Mouse (Mus musculus): ENCODE data around the gene Tdrd5.
"Not testable (repeated sequence)": the region's sequence is repeated elsewhere in the genome, so short reads cannot be mapped to it uniquely, and the experiment has no call there.

Tdrd5 gene

DNA sequence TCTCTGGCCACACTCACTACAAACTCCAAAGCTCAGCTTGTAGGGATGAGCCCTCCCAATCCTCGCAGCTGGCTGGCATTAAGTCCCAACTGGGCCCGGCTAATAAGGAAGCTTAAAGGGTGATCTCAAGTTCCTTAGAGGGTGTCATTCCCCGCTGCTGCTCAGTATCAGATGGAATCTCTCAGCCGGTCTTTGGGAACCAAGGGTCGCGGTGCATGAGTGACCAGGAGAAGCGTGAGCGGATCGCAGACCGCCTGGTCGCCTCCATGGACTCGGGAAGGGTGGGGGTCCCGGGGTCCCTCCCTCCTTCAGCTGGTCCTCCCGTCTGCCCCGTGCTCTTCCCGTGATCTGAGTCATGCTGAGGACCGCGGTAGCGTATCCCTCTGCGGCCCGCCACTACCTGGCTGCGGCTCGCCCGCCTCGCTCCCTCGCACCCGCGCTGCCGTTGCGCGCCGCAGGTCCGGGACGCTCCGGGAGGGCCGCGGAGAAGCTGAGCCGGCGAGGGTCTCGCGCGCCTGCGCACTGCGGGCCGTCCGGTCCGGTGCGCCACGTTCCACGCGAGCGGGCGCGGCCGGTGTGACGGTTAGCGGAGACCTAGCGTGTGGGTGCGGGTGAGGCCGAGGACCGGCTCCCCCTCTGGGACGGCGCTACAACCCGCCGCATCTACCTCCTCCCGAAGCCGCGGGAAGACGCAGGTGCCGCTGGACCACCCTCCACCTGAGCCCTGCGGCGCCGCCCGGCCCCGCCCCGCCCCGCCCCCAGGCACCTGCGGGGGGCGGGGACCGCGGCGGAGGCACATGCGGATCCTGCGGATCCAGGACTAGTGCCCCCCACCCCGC lies at the start of gene Tdrd5:
Tdrd5 (minus strand) TSS at position 754 of the 839 bp plus-strand sequence.
- peak; percentile 79 for DNase-seq

DNA sequence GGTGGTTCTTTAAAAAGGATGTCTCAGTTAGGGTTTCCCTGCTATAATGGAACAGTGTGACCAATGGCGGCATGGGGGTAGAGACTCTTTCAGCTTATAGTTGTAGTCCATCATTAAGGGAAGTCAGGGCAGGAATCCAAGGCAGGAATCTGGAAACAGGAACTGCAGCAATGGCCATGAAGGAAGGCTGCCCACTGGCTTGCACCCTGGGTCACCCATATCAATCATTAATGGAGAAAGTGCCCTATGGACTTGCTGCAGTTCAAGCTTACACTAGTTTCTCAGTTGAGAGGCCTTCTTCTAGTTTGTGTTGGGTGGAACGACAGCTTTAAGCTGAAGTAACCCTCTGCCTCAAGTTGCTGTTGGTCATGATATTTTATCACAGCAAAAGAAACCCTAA lies 49.0 kb upstream of the Tdrd5 start:
- DNase-seq: no peak

DNA sequence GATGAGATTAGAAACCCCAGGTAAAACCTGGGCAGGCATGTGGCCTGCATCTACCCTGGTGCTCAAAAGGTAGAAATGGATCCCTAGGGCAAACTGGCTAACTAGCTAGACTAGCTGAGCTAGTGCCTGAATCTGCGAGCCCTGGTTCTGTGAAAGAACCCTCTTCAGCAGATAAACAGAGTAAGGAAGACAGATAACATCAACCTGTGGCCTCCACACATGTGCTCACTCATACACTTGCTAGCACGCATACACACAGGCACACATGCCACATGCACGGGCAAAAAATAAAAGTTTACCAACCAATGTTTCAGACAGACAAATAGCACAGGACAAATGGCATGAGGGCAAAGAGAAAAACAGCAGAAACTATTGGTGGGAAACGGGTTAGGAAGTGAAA lies 47.0 kb upstream of the Tdrd5 start:
- peak; percentile 50 for DNase-seq

DNA sequence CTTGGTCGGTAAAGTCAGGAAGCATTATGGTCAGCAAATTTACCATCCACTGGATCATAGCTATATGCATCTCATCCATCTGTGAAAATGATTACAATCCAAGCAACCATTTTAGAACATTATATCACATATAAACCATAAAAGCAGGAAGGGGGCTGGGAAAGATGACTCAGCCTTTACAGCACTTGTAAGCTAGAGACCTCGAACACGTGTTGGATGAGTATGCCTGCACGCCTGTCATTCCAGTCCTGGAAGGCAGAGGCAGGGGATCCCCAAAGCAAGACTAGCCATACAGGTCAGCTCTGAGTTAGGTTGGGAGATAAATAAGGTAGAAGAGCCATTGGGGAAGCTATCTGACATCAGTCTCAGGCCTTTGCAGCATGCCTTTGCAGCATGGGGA lies 45.6 kb upstream of the Tdrd5 start:
- no peak for DNase-seq

DNA sequence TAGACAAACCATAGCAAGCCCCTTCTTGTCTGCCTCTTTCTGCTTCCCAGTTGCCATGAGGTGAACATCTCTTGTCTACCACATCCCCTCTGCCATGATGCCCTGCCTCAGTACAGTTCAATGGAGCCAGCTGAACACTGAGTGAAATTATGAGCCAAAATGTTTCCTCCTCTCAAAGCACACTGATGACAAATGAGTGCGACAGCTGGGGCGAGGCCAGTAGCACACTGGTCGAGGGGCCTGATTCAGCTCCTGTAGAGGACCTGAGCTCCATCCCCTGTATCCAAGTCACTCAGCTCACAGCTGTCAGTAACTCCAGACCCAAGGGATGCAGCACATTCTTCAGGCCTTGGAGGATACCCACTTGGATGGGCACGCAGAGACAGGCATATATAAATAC lies 42.2 kb upstream of the Tdrd5 start:
- no peak for DNase-seq

DNA sequence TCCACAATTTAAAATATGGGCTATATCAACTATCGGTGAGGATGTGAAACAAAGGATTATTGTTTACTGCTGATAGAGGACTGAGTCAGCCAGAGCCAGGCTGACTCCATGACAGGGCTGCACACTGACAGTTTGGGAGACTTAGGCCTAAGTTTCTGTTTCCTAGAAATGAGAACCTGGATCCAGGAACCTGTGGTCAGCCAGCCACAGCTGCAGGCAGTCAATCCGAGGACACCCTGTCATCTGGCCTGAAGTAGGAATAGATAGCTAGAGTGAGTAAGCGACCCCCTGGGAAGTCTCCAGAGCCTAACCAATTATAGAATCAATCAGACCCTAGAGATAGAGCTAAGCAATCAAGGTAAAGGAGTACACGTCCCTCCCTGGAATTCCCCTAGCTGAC lies 41.0 kb upstream of the Tdrd5 start:
- no peak for DNase-seq

DNA sequence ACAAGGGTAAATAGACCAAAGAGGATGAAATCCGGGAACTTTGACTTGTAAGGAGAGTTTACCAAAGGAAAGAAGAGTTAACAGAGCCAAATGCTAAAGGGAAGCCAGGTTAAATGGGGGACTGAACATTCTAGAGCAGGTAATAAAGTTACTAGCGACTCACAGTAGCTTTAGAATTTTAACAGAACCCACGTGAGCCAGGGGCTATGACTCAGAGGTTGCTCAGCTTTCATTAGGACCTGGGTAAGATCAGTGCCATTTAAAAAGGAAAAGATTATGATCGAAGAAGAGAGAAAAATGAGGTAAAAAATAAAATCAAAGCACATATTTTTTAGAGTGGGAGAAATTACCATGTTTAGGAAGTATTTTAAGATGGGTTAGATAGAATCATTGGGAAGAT lies 37.4 kb upstream of the Tdrd5 start:
- no peak for DNase-seq

DNA sequence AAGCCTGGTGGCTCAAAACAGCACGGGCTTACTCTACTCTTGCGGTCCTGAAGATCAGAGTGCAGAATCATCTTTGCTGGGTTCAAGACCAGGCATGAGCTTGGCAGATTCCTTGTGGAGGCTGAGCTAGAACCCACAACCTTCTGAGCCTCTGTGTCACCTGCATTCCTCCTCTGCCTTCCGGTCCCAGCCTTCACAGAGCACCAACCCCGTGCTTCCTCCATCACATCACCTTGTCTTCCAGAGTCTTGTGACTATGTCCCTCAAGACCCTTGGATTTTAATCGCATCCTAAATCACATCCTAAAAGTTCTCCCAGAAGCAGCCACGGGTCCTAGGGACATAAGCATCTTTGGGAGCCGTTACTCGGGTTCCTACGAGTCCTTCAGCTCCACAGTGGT lies 19.7 kb upstream of the Tdrd5 start:
- no peak for DNase-seq

DNA sequence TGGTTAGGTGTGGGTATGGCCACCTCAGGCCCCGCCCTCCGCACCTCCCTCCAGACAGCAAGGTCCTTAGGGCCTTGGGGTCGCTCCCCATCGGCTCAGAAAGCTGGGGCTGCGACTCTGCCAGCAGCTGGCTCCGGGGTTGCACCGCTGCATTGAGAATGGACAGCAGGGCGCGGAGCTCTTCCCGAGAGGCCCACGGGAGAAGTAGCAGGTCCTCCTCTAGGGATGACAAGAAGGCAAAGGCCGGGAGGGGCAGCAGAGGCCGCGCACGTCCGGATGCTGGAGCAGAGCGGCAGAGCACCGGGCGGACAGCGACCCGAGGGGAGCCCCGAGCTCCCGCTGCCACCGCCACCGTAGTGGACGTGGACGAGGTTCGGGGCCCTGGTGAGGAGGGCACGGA lies 7.2 kb upstream of the Tdrd5 start, which contains the start of gene Nphs2:
Nphs2 (plus strand) TSS at position 98 of the 400 bp plus-strand sequence.
- DNase-seq: peak; percentile 59

DNA sequence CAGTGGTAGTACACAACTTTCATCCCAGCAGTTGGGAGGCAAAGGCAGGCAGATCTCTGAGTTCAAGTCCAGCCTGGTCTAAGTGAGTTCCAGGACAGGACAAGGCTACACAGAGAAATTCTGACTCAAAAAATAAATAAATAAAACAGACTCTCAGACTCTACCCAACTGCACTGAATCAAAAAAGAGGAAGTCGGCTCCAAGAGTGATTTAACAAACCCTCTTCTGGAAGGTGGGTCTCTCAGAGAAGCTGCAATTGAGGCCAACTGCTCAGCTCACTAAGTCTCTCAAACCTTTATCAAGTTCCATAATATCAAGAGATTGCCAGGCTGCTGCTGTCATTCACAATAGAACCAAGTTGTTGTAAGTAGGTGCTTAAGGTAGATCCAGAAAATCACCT lies 5.1 kb upstream of the Tdrd5 start:
- no peak for DNase-seq

DNA sequence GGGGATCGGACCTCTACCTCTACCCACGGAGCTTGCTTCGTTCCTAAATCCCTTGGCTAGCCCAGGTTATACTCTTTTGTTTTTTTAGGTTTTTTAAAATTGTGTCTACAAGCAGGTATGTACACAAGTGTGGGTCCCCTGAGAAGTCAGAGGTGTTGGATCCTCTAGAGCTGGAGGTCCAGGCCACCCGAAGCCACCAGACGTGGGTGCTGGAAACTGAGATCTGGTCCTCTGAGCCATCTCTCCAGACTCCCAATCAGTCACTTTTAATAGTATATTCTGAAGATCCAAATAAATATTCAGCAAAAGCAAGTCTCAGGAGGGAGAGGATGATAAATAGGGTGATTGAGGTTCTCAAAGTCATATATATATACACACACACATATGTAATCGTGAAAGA lies 13.4 kb downstream of the Tdrd5 start:
- no peak for DNase-seq

DNA sequence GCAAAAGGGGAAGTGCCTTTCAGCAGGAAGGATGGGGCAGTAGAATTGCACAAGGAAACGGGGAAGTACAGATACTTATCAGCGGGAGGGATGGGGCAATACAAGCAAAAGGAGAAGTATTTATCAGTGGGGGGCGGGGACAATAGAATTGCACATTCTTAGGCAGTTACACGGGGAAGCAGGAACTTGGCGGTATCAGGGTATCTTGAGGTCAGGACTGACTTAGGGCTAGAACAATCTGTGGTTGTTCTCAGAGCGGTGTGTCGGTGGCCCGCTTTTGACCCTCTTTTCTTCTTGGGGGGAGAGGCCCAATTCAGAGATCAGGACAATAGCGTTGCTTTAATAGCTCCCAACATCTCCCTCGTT lies 14.3 kb downstream of the Tdrd5 start:
- DNase-seq: not testable (repeated sequence)

DNA sequence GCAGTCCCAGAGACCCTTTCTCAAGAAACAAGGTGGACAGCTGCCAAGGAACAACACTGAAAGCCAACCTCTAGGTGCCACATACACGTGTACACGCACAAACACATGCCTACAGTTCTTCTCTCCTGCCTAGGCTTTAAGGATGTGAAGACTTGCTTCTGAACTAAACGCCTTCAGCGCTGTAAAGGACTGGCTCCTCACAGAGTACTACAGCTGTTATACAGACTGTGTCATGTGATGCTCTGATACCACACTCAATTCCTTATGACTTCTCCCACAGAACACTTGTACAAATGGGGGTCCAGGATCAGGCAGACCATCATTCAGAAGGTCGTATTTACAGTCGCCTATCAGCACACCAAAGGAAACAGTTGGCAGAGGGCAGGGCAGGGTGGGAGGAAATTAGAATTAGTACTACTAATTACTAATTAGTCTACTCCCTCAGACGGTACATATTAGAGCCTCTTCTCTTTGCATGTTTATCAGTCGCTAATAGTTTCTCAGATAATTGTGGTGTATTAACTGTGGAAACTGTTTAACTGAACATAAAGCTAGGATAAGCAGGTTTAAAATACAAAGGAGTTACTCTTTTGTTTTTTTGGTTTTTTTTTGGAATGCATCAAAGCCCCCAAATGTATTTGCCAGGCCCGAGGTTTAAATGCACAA lies 14.8 kb downstream of the Tdrd5 start:
- DNase-seq: no peak

DNA sequence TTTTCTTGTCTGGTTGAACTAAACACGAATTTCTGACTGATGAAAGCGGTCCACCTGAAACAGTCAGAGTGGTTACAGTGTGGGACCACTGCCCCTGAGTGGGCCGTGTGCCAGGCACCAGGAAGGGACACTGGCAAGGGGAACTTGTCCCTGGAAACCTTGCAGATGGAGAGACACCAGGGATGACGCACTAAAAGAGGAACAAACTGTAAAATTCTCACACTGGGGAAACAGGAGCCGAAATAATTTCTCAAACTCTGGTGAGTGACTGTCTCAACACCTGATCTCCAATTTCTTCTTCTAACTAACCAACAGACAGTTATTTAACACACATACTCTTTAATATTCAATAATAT lies 17.9 kb downstream of the Tdrd5 start:
- DNase-seq: no peak

DNA sequence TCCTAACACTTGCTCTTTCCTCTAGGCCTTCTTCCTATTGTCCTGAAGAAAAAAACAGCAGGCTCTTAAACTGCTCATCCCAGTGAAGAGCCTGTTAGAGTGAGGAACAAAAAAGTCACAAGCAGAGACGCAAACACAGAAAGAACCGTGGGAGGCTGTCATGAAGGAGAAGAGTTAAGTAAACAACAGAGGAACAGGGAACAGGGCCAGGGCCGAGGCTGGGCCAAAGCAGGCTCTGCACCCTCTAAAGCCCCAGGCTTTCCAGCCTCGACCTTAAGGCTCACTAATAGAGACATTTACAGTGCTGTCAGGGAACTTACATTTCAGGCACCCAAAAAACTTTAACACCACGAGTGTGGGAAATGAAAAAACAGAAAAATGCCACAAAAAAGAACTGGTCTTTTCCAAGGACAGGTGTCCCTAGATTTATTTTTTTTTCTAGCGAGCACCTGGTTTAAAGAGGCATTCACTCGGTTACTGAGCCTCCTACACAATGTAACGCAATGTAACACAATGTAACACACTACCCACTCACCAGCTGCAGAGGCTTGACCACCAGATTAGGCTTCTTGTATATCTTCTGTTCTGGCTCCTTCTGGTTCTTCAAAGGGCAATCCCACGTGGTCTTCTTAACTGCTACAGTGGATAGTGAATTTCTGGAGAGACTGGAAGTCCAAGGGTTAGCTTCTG lies 18.5 kb downstream of the Tdrd5 start:
- no peak for DNase-seq

DNA sequence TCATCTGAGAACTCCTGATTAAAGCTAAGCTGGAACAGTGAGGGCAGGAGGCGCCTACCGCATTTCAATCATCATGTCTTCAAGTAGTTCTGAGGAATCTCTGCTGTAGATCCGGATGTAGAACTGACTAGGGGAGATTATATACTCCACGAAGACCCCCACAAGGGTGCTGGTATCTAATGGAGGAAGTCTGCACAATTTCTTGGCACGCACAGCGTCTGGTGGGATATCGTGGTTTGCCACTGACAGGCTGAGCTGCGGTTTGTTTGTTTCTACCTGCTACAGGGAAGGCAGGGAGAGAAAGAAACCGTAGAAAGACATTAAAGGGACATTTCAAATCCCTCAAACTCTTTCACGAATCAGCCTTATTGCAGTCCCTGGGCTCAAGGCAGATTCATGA lies 19.3 kb downstream of the Tdrd5 start:
- DNase-seq: peak; percentile 38

DNA sequence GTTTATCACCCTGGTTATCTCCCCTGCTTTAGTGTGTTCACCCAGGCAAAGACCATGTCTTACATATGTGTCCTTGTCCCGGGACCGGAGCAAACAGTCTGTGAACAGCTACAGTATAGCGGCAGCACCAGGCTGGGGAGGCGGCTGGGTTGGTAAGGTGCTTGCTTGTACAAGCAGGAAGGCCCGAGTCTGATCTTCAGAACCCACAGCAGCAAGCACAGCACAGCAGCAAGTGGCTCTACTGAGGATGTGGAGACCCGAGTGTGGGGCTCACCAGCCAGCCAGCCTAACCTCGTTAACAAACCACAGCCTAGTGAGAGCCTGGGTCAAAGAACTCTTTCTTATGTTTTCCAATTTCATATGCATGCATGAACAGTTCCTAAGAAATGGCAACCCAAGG lies 23.3 kb downstream of the Tdrd5 start:
- peak; percentile 69 for DNase-seq

DNA sequence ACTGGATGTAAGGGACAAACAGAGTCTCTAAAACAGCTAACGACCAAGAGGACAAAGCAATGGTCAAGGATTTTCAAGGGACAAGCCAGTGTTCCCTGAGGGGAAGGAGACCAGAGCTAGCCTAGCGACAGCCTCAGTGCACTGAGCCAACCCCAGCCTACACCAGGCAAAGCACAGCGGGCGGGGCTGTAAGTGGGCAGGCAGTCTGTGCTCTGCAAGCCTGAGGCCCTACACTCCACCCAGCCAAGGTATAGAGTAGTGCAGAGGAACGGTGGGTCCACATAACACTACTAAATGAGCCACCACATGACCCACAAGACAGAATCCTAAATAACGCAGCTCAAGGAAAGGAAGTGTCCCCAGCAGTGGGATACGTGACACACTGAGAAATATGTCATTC lies 29.8 kb downstream of the Tdrd5 start:
- no peak for DNase-seq

DNA sequence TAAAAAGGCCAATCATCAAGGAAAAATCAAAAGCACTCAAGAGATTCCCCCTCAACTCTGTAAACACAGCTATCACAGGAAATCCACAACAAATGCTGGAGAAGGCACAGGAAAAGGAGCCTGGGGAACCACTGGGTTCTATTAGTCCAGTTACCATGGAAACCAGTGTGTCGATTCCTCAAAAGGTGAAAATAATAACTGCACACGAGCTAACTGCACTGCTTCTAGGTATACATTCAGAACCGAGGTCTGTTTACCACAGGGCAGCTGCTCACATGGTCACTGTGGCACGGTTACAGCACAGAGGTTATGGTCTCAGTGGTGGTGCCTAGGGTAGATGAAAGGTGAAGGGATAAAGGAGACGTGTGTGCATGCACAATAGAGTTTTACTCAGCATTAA lies 31.8 kb downstream of the Tdrd5 start:
- no peak for DNase-seq

DNA sequence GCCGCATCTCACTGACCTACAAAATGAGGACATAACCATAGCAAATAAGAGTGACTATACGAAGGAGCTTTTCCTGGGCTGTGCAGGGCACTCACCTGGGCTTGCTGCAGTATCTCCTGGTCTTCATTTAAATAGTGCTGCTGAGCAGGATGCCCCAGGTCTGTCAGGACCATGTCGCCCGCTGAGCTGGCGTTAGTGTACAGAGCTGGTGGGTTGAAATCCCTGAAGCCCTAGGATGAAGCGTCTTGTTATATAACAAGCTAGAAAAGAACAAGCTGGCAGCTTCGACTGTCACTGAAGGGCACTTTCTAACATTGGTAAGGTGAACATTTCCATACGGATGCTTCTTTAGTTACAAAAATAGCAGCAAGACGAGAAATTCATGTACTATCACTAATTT lies 33.0 kb downstream of the Tdrd5 start:
- DNase-seq: no peak

DNA sequence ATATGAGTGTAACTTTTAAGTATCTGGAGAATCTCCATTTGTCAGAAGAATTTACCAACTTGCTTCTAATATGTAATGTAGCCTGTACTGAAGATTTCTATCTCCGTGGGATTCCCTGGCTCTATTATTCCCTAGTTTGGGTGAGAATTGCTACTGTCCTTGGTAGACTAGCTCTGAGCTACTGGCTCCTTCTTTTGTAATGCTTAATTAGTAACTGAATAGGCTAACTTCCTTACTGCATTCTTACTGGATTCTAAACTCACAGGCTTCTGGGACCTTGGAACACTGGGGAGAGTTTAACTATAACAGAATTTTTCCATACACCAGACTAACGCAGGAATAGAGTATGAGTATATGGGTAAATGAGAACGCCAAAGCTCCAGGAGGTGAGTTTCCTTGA lies 34.9 kb downstream of the Tdrd5 start:
- DNase-seq: not testable (repeated sequence)

DNA sequence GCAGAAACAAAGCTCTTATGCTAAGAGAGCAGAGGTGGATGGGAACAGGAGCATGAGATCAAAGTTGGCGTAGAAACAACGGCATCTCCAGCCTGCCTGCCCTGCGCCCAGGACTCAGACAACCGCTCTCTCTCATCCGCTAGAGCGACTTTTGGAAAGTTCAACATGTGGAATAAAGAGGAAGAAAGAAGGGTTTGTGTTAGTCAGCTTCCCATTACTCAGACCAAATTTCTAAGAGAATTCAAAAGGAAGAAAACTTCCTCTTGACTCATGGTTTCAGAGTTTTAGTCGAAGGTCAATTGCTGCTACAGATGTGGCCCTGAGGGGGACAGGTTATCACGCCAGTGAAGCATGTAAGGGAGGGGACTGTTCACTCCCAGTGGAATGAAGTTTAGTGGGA lies 39.5 kb downstream of the Tdrd5 start:
- DNase-seq: no peak

DNA sequence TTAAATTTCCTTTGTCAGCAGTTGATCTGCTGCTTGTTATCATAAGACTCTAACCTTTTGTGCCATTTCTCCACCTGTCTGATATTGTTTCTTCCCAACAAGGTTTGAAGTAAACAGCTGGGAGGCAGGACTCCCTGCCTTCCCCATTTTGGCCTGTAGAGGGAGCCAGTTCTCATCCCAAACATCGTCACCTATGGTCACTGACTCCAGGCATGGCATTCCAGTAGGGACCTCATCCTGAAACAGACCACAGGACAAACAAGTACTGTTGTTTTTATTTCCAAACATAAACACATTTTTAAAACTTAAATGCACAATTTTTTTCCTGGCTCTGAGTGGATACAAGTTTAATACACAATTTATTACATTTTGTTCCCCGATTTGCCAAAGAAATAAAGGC lies 40.1 kb downstream of the Tdrd5 start:
- peak; percentile 80 for DNase-seq

DNA sequence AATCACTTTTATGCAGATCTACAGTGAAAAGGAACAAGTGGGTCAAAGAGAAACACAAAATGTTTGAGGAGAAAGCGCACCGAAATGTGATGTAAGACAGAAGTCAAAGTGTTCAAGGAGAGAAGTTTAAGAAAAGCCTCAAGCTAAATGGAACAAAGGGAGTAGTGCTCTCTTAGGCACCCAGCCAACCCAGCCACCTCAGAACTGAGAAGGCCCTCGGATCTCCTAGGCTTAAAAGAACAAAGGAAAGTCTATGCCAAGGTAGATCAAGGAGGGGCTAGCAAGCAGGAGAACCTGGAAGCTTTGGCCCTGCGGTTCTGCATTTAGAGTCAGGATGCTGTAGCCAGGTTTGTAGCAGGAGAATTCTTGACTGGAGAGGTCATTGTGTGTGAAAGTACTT lies 48.6 kb downstream of the Tdrd5 start:
- DNase-seq: no peak

Measured in thymus, postnatal 4 days (tissue).